Mouse (Mus musculus): Measurements from ENCODE around the gene Exoc5. TPM values are rescaled to one million over a fixed set of nuclear protein-coding genes. Genes with fewer than 3 reads are reported as not detected.

Exoc5 gene
- total and polyA plus RNA-seq, 3 experiments: 20.1 to 65.1 (median 38.9) TPM

GRCm38 (mm10) chr14:49074361-49074760, 7.9 kb upstream of the Exoc5 start:
- peaks cover 10 to 41% of the 10 kb centered on the region in 2 experiments for H3K36me3 ChIP-seq (replicated peaks in 1 of 2; ENCODE audit: control insufficient read depth in 1 of 2, insufficient read depth in 1 of 2, low read length in 1 of 2)
- DNase-seq (ENCODE audit: extremely low read depth): no peak
- no peak overlapping the region for H3K4me3 ChIP-seq (replicated peaks in 1 of 3; ENCODE audit: low read depth in 2 of 3, low read length in 2 of 3, poor library complexity in 1 of 3)
- peaks cover 3% of the 10 kb centered on the region in 2 experiments; a peak in 1 of 4 replicates for H3K4me1 ChIP-seq (ENCODE audit: control insufficient read depth in 1 of 2, insufficient read depth in 2 of 2)
- no peak overlapping the region for H3K27ac ChIP-seq (ENCODE audit: insufficient read depth, low read depth)
- in situ Hi-C loops (cut with MboI; ENCODE audit: low pct_ligation_motif_present, low pct_unique_long_range_greater_than_20kb, low sequenced_read_pairs) (no loop called here), dilution Hi-C loops (cut with MboI; ENCODE audit: extremely low pct_ligation_motif_present, extremely low pct_unique_long_range_greater_than_20kb, low sequenced_read_pairs) (no loop called here)
- H3K79me2 ChIP-seq (replicated peaks; ENCODE audit: control insufficient read depth, extremely low read depth, insufficient read depth, poor library complexity, severe bottlenecking): peaks cover 6% of the 10 kb centered on the region; the same call in 1 of the 2 replicates
- no peak for TF ChIP-seq POLR2AphosphoS2 (IDR thresholded peaks at IDR 0.05; ENCODE audit: low read depth, low read length)
- TF ChIP-seq ELF1 (IDR thresholded peaks at IDR 0.05; ENCODE audit: low read depth, low read length): no peak
- no peak for TF ChIP-seq RCOR1 (conservative IDR thresholded peaks at IDR 0.05; ENCODE audit: low read depth, low read length)
- TF ChIP-seq UBTF (IDR thresholded peaks at IDR 0.05; ENCODE audit: low read depth, low read length): no peak
- TF ChIP-seq TBP (conservative IDR thresholded peaks at IDR 0.05; ENCODE audit: low read depth, low read length): no peak
- no peak for TF ChIP-seq MYC (IDR thresholded peaks at IDR 0.05; ENCODE audit: low read depth, low read length)
- no peak for TF ChIP-seq MXI1 (IDR thresholded peaks at IDR 0.05; ENCODE audit: low read depth, low read length)
- no peak for TF ChIP-seq TCF12 (IDR thresholded peaks at IDR 0.05; ENCODE audit: low read depth, low read length)
- TF ChIP-seq ZMIZ1 (IDR thresholded peaks at IDR 0.05; ENCODE audit: low read depth, low read length): no peak
- no peak for TF ChIP-seq EP300 (IDR thresholded peaks at IDR 0.05; ENCODE audit: low read length)
- TF ChIP-seq NELFE (IDR thresholded peaks at IDR 0.05; ENCODE audit: low read depth, low read length): no peak
- no peak for TF ChIP-seq MAX (IDR thresholded peaks at IDR 0.05; ENCODE audit: low read length)
- TF ChIP-seq CHD2 (IDR thresholded peaks at IDR 0.05; ENCODE audit: low read length): no peak
- no peak for TF ChIP-seq MAFK (IDR thresholded peaks at IDR 0.05; ENCODE audit: insufficient replicate concordance, low read length)
- no peak for TF ChIP-seq ZC3H11A (IDR thresholded peaks at IDR 0.05; ENCODE audit: low read depth, low read length)
- H3K9me3 ChIP-seq (replicated peaks; ENCODE audit: low read length): no peaks in the 10 kb centered on the region
- H3K27me3 ChIP-seq (replicated peaks): no peaks in the 10 kb centered on the region
- no peak overlapping the region for H3K9ac ChIP-seq (ENCODE audit: insufficient read depth, low read depth)
- no peak overlapping the region for H3K4me2 ChIP-seq (ENCODE audit: insufficient read depth, low read depth, poor library complexity, severe bottlenecking)

GRCm38 (mm10) chr14:49073896-49074295, 7.4 kb upstream of the Exoc5 start:
- peaks cover 3 to 5% of the 10 kb centered on the region in 2 experiments; a peak in 1 of 4 replicates for H3K4me1 ChIP-seq (ENCODE audit: control insufficient read depth in 1 of 2, insufficient read depth in 2 of 2)
- no peak overlapping the region for H3K4me2 ChIP-seq (ENCODE audit: insufficient read depth, low read depth, poor library complexity, severe bottlenecking)
- no peaks in the 10 kb centered on the region for H3K27me3 ChIP-seq (replicated peaks)
- no peak for DNase-seq (ENCODE audit: extremely low read depth)
- H3K9me3 ChIP-seq (replicated peaks; ENCODE audit: low read length): no peaks in the 10 kb centered on the region
- dilution Hi-C loops (cut with MboI; ENCODE audit: extremely low pct_ligation_motif_present, extremely low pct_unique_long_range_greater_than_20kb, low sequenced_read_pairs) (no loop called here), in situ Hi-C loops (cut with MboI; ENCODE audit: low pct_ligation_motif_present, low pct_unique_long_range_greater_than_20kb, low sequenced_read_pairs) (no loop called here)
- no peak overlapping the region for H3K4me3 ChIP-seq (replicated peaks in 1 of 3; ENCODE audit: low read depth in 2 of 3, low read length in 2 of 3, poor library complexity in 1 of 3)
- TF ChIP-seq ETS1 (conservative IDR thresholded peaks at IDR 0.05; ENCODE audit: low read depth, low read length): no peak
- no peak for TF ChIP-seq UBTF (IDR thresholded peaks at IDR 0.05; ENCODE audit: low read depth, low read length)
- TF ChIP-seq USF2 (conservative IDR thresholded peaks at IDR 0.05; ENCODE audit: low read depth, low read length): no peak
- no peak for TF ChIP-seq SMC3 (IDR thresholded peaks at IDR 0.05; ENCODE audit: low read depth, low read length)
- no peak for TF ChIP-seq ZMIZ1 (IDR thresholded peaks at IDR 0.05; ENCODE audit: low read depth, low read length)
- TF ChIP-seq CTCF (conservative IDR thresholded peaks at IDR 0.05 in 1 of 2, IDR thresholded peaks at IDR 0.05 in 1 of 2; ENCODE audit: low read depth in 2 of 2, low read length in 2 of 2): no peak
- TF ChIP-seq MXI1 (IDR thresholded peaks at IDR 0.05; ENCODE audit: low read depth, low read length): no peak
- no peak for TF ChIP-seq RCOR1 (conservative IDR thresholded peaks at IDR 0.05; ENCODE audit: low read depth, low read length)
- no peak for TF ChIP-seq MYC (IDR thresholded peaks at IDR 0.05; ENCODE audit: low read depth, low read length)
- peaks cover 7% of the 10 kb centered on the region; the same call in 1 of the 2 replicates for H3K79me2 ChIP-seq (replicated peaks; ENCODE audit: control insufficient read depth, extremely low read depth, insufficient read depth, poor library complexity, severe bottlenecking)
- no peak overlapping the region for H3K9ac ChIP-seq (ENCODE audit: insufficient read depth, low read depth)
- H3K36me3 ChIP-seq (replicated peaks in 1 of 2; ENCODE audit: control insufficient read depth in 1 of 2, insufficient read depth in 1 of 2, low read length in 1 of 2): peaks cover 10 to 41% of the 10 kb centered on the region in 2 experiments
- no peak overlapping the region for H3K27ac ChIP-seq (ENCODE audit: insufficient read depth, low read depth)
